Mouse (Mus musculus): ENCODE results near the gene Orai3.

GRCm38 (mm10) chr7:127767671-127768345, 1.8 kb upstream of the Orai3 start:
- TF ChIP-seq CTCF (IDR thresholded peaks at IDR 0.05) (no peak), POLR2A (IDR thresholded peaks at IDR 0.05; ENCODE audit: insufficient read depth, low read depth, low read length) (no peak), EP300 (IDR thresholded peaks at IDR 0.05; ENCODE audit: insufficient read depth, low read depth, low read length) (no peak)

All from heart, adult 2 months (tissue).